Mouse (Mus musculus) forebrain, embryonic 15.5 days (tissue): ENCODE measurements around the gene Donson. TPM values are rescaled to one million over a fixed set of nuclear protein-coding genes. Genes with fewer than 3 reads are reported as not detected.
"Not testable (repeated sequence)": the region's sequence is repeated elsewhere in the genome, so short reads cannot be mapped to it uniquely, and the experiment has no call there.

Experiments used
- ATAC-seq: fragments of 200-750 bp; cut with Nextera tagmentation; replicated peaks from 2 replicates; pipeline ENCODE4 v1.8.0; 2017; ENCODE audit warnings: mild to moderate bottlenecking, moderate TSS enrichment, moderate library complexity
- H3K27ac ChIP-seq: fragments of 300-500 bp; sonication (generic); replicated peaks from 2 replicates; pipeline ENCODE4 v1.5.1; 2015; ENCODE audit warnings: mild to moderate bottlenecking, inconsistent platforms
- H3K27me3 ChIP-seq: fragments of 300-500 bp; sonication (generic); 2 replicates; pipeline ENCODE4 v1.6.1; 2015; ENCODE audit warnings: inconsistent platforms
- H3K36me3 ChIP-seq: fragments of 300-500 bp; sonication (generic); 2 replicates; pipeline ENCODE4 v1.6.1; 2015; ENCODE audit warnings: mild to moderate bottlenecking, inconsistent platforms
- H3K4me1 ChIP-seq: fragments of 300-500 bp; sonication (generic); 2 replicates; pipeline ENCODE4 v1.6.1; 2015; ENCODE audit warnings: inconsistent platforms
- H3K4me2 ChIP-seq: fragments of 300-500 bp; sonication (generic); replicated peaks from 2 replicates; pipeline ENCODE4 v1.6.1; 2015; ENCODE audit warnings: mild to moderate bottlenecking, inconsistent platforms
- H3K4me3 ChIP-seq: fragments of 300-500 bp; sonication (generic); 2 replicates; pipeline ENCODE4 v1.5.1; 2015; ENCODE audit warnings: mild to moderate bottlenecking, inconsistent platforms
- H3K9ac ChIP-seq: fragments of 300-500 bp; sonication (generic); replicated peaks from 2 replicates; pipeline ENCODE4 v1.6.1; 2015; ENCODE audit warnings: mild to moderate bottlenecking, inconsistent platforms
- H3K9me3 ChIP-seq: fragments of 300-500 bp; sonication (generic); 2 replicates; pipeline ENCODE4 v1.6.1; 2016; ENCODE audit warnings: inconsistent platforms
- WGBS: fragments of 180-500 bp; shearing (Covaris S2); methylation state at CpG from one replicate; pipeline ENCODE4 v1.1.7; 2015; ENCODE audit warnings: mixed read lengths; 5-methylcytosine and 5-hydroxymethylcytosine counted together
- polyA plus RNA-seq: library from polyadenylated mRNA; unstranded; fragments of >200 nt; fragmentation: Nextera tagmentation; extraction: Ambion mirVana; gene quantifications from 2 replicates; pipeline ENCODE4 v1.2.1, GENCODE M21; 2015

The Donson gene
- polyA plus RNA-seq, 1 experiment from 2014 or later: 20.0 TPM

- H3K9me3 ChIP-seq: no peaks in the 10 kb centered on the region
- peak overlapping the region; percentile 61 for H3K4me2 ChIP-seq
- H3K36me3 ChIP-seq: peaks cover 11% of the 10 kb centered on the region
- ATAC-seq: peak; percentile 53
- H3K4me3 ChIP-seq: peak overlapping the region; percentile 91
- under 1% methylated on average over 25 of the region's 25 CpGs for WGBS
- peaks cover 31% of the 10 kb centered on the region for H3K4me1 ChIP-seq
- H3K9ac ChIP-seq: peak overlapping the region; percentile 76
- no peaks in the 10 kb centered on the region for H3K27me3 ChIP-seq
- peak overlapping the region; percentile 99 for H3K27ac ChIP-seq
Measured at GRCm38 (mm10) chr16:91648220-91648550, 40.4 kb downstream of the Donson start.

GRCm38 (mm10) chr16:91647461-91648219 is 40.9 kb downstream of the Donson start, which contains the start of gene Son:
TSS of gene Son (plus strand) at chr16:91647506.
- Histone ChIP-seq H3K9me3 (no peaks in the 10 kb centered on the region), H3K9ac (peak within 1 kb of the TSS; percentile 79), H3K27me3 (no peaks in the 10 kb centered on the region)

GRCm38 (mm10) chr16:91646681-91647419 is 41.7 kb downstream of the Donson start, which contains the start of gene Gart:
TSS of gene Gart (minus strand) at chr16:91646952.
- no peaks in the 10 kb centered on the region for H3K27me3 ChIP-seq
- H3K27ac ChIP-seq: peak within 1 kb of the TSS; percentile 99
- ATAC-seq: peak; percentile 88
- H3K4me2 ChIP-seq: peak within 1 kb of the TSS; percentile 86
- peaks cover 7% of the 10 kb centered on the region for H3K36me3 ChIP-seq
- under 1% methylated on average over 59 of the region's 59 CpGs for WGBS
- peaks cover 26% of the 10 kb centered on the region for H3K4me1 ChIP-seq
- peak within 1 kb of the TSS; percentile 79 for H3K9ac ChIP-seq
- H3K4me3 ChIP-seq: peak within 1 kb of the TSS; percentile 91
- H3K9me3 ChIP-seq: no peaks in the 10 kb centered on the region

More at GRCm38 (mm10) chr16:91647461-91648219, 40.9 kb downstream of the Donson start, which contains the start of gene Son:
- Histone ChIP-seq H3K27ac (peak within 1 kb of the TSS; percentile 99), H3K36me3 (peaks cover 10% of the 10 kb centered on the region), H3K4me2 (peak within 1 kb of the TSS; percentile 86), H3K4me1 (peaks cover 31% of the 10 kb centered on the region), H3K4me3 (peak within 1 kb of the TSS; percentile 91)
- under 1% methylated on average over 69 of the region's 70 CpGs for WGBS
- ATAC-seq: peak; percentile 98

GRCm38 (mm10) chr16:91645995-91646602 is 42.5 kb downstream of the Donson start:
- peaks cover 10% of the 10 kb centered on the region for H3K36me3 ChIP-seq
- H3K27me3 ChIP-seq: no peaks in the 10 kb centered on the region
- peak overlapping the region; percentile 86 for H3K4me2 ChIP-seq
- no peaks in the 10 kb centered on the region for H3K9me3 ChIP-seq
- H3K4me1 ChIP-seq: peaks cover 26% of the 10 kb centered on the region
- H3K27ac ChIP-seq: peak overlapping the region; percentile 99
- H3K9ac ChIP-seq: peak overlapping the region; percentile 79
- peak overlapping the region; percentile 91 for H3K4me3 ChIP-seq
- WGBS: under 1% methylated on average over 11 of the region's 11 CpGs
- no peak for ATAC-seq

- WGBS: 100% methylated on average over 1 of the region's 2 CpGs
- peaks cover 22% of the 10 kb centered on the region for H3K4me1 ChIP-seq
- not testable (repeated sequence) for ATAC-seq
Measured at GRCm38 (mm10) chr16:91645420-91645819, 43.1 kb downstream of the Donson start.

GRCm38 (mm10) chr16:91644901-91645300 is 43.7 kb downstream of the Donson start:
- H3K9me3 ChIP-seq: no peaks in the 10 kb centered on the region
- H3K27me3 ChIP-seq: no peaks in the 10 kb centered on the region

More at GRCm38 (mm10) chr16:91645420-91645819, 43.1 kb downstream of the Donson start:
- not testable (repeated sequence) for H3K4me2 ChIP-seq, H3K27ac ChIP-seq, H3K4me3 ChIP-seq, H3K27me3 ChIP-seq, H3K9ac ChIP-seq, H3K9me3 ChIP-seq
- H3K36me3 ChIP-seq: peaks cover 16% of the 10 kb centered on the region

GRCm38 (mm10) chr16:91640171-91640570 is 48.4 kb downstream of the Donson start:
- Histone ChIP-seq H3K9ac (no peak overlapping the region), H3K4me3 (no peak overlapping the region), H3K27me3 (no peaks in the 10 kb centered on the region), H3K4me1 (no peaks in the 10 kb centered on the region), H3K27ac (no peak overlapping the region), H3K36me3 (peaks cover 65% of the 10 kb centered on the region), H3K9me3 (no peaks in the 10 kb centered on the region), H3K4me2 (no peak overlapping the region)
- no peak for ATAC-seq
- 96% methylated on average over 8 of the region's 8 CpGs for WGBS

More at GRCm38 (mm10) chr16:91644901-91645300, 43.7 kb downstream of the Donson start:
- Histone ChIP-seq H3K36me3 (peaks cover 20% of the 10 kb centered on the region), H3K4me1 (peaks cover 17% of the 10 kb centered on the region), H3K4me3 (no peak overlapping the region), H3K4me2 (no peak overlapping the region), H3K27ac (no peak overlapping the region), H3K9ac (no peak overlapping the region)
- 89% methylated on average over 2 of the region's 2 CpGs for WGBS
- ATAC-seq: no peak

- no peak overlapping the region for H3K9ac ChIP-seq
- no peaks in the 10 kb centered on the region for H3K9me3 ChIP-seq
- no peak for ATAC-seq
- H3K27ac ChIP-seq: no peak overlapping the region
- peaks cover 70% of the 10 kb centered on the region for H3K36me3 ChIP-seq
- H3K4me1 ChIP-seq: no peaks in the 10 kb centered on the region
- no peaks in the 10 kb centered on the region for H3K27me3 ChIP-seq
- no peak overlapping the region for H3K4me3 ChIP-seq
- no peak overlapping the region for H3K4me2 ChIP-seq
- 97% methylated on average over 2 of the region's 2 CpGs for WGBS
Measured at GRCm38 (mm10) chr16:91639636-91640035, 48.9 kb downstream of the Donson start.

- no peak overlapping the region for H3K9ac ChIP-seq
- no peak for ATAC-seq
- H3K36me3 ChIP-seq: peaks cover 72% of the 10 kb centered on the region
- 95% methylated on average over 5 of the region's 5 CpGs for WGBS
- no peak overlapping the region for H3K27ac ChIP-seq
- no peaks in the 10 kb centered on the region for H3K27me3 ChIP-seq
- no peaks in the 10 kb centered on the region for H3K9me3 ChIP-seq
- no peak overlapping the region for H3K4me2 ChIP-seq
- H3K4me1 ChIP-seq: no peaks in the 10 kb centered on the region
- H3K4me3 ChIP-seq: no peak overlapping the region
Measured at GRCm38 (mm10) chr16:91639161-91639560, 49.4 kb downstream of the Donson start.

- H3K27me3 ChIP-seq: no peaks in the 10 kb centered on the region
- peaks cover 72% of the 10 kb centered on the region for H3K36me3 ChIP-seq
- H3K4me2 ChIP-seq: no peak overlapping the region
- no peak overlapping the region for H3K9ac ChIP-seq
- H3K27ac ChIP-seq: no peak overlapping the region
- no peaks in the 10 kb centered on the region for H3K9me3 ChIP-seq
- no peak for ATAC-seq
- H3K4me1 ChIP-seq: no peaks in the 10 kb centered on the region
- 92% methylated on average over 12 of the region's 12 CpGs for WGBS
- H3K4me3 ChIP-seq: no peak overlapping the region
Measured at GRCm38 (mm10) chr16:91633641-91634040, 54.9 kb downstream of the Donson start.

- no peak overlapping the region for H3K9ac ChIP-seq
- H3K9me3 ChIP-seq: no peaks in the 10 kb centered on the region
- H3K27me3 ChIP-seq: no peaks in the 10 kb centered on the region
- H3K36me3 ChIP-seq: peaks cover 73% of the 10 kb centered on the region
- no peak overlapping the region for H3K27ac ChIP-seq
- H3K4me1 ChIP-seq: no peaks in the 10 kb centered on the region
- 94% methylated on average over 7 of the region's 7 CpGs for WGBS
- no peak overlapping the region for H3K4me2 ChIP-seq
- ATAC-seq: no peak
- H3K4me3 ChIP-seq: no peak overlapping the region
Measured at GRCm38 (mm10) chr16:91632940-91633339, 55.6 kb downstream of the Donson start.

GRCm38 (mm10) chr16:91632439-91632838 is 56.1 kb downstream of the Donson start:
- WGBS: 87% methylated on average over 5 of the region's 5 CpGs
- peaks cover 73% of the 10 kb centered on the region for H3K36me3 ChIP-seq

More at GRCm38 (mm10) chr16:91632439-91632838, 56.1 kb downstream of the Donson start:
- H3K27ac ChIP-seq: no peak overlapping the region
- no peak overlapping the region for H3K9ac ChIP-seq
- H3K4me3 ChIP-seq: no peak overlapping the region
- H3K9me3 ChIP-seq: no peaks in the 10 kb centered on the region
- H3K4me1 ChIP-seq: no peaks in the 10 kb centered on the region
- H3K4me2 ChIP-seq: no peak overlapping the region
- no peak for ATAC-seq
- no peaks in the 10 kb centered on the region for H3K27me3 ChIP-seq
